Mouse (Mus musculus) heart, postnatal 0 days (tissue): ENCODE results near the gene Chil1.

ENCODE experiments used
- CTCF ChIP-seq: IDR thresholded peaks from 2 replicates; pipeline ENCODE4 v1.5.1; 2016; ENCODE audit warnings: antibody characterized with exemption, control low read depth, low read depth
- EP300 ChIP-seq: IDR thresholded peaks from 2 replicates; pipeline ENCODE4 v1.6.1; 2016; ENCODE audit warnings: antibody characterized with exemption, low read depth

DNA sequence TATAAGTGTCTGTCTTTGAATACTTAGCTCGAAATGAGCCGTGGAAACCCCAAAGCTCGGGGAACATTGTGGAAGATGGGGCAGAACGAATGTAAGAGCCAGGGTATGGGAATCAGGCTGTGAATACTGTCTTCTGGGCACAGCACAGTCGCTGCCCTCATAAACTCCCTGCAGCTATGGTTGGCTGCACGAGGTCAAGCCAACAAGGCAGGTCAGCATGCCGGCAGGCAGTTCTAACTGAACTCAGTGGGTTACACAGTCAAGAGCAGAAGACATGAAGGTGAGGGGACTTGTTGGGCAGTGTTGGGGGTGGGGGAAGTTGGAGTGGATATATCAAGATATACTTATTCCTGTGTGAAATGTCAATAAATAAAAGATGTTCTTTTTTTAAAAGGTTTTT lies 33.1 kb downstream of the Chil1 start:
- TF ChIP-seq CTCF (no peak), EP300 (no peak)
